Mouse (Mus musculus): ENCODE results near the gene Ryr2.

DNA sequence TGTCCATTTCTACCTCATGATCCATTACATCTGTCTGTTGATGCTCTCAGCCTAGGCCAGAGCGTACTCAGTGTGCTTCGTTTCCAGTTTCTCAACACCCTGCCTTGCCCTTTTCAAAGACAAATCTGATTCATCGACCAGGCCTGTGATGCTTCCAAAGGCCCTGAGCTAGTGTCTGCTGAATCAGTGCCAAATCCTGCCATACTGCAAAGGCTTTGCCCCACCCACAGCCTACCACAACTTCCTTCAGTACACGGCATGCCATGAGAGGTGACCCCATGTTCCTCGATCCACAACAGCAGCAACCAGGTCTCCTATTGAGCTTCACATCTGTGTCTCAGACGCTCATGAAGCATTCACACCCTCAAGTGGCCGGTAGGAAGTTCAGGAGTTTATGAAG is 76.9 kb downstream of the Ryr2 start:
- TF ChIP-seq CTCF (IDR thresholded peaks at IDR 0.05) (no peak), EP300 (IDR thresholded peaks at IDR 0.05) (no peak)

All from lung, postnatal 0 days (tissue).